Mouse (Mus musculus) liver, embryonic 14.5 days (tissue): Measurements from ENCODE around the gene Celsr2.

Experiments
- CTCF ChIP-seq: IDR thresholded peaks from 2 replicates; pipeline ENCODE4 v1.5.1; 2016; ENCODE audit warnings: antibody characterized with exemption, low read depth, control low read depth
- EP300 ChIP-seq: IDR thresholded peaks from 2 replicates; pipeline ENCODE4 v1.6.1; 2016; ENCODE audit warnings: antibody characterized with exemption, low read depth

DNA sequence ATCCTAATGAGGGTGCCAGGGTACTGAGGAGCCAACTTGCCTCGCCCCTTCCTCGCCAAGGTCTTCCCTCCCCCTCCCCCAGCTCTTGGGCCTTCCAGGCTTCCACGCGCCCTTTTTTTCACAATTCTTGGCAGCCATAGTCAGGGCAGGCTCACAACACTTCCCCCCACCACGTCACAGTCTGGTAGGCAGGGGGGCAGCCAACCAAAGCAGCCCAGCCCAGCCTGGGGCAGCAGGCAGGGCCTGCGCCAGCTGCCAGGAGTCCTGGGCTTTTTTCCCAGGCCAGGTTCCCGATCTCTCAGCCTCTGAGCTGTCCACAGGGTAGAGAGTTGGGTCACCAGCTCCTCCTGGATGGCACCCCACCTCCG is 3.6 kb downstream of the Celsr2 start:
- TF ChIP-seq CTCF (no peak), EP300 (no peak)
